Mouse (Mus musculus) stomach, postnatal 0 days (tissue): Measurements from ENCODE around the gene Ccdc92b. TPM values are rescaled to one million over a fixed set of nuclear protein-coding genes. Genes with fewer than 3 reads are reported as not detected.

Experiments used
- ATAC-seq: fragments of 200-750 bp; cut with Nextera tagmentation; 2 replicates; pipeline ENCODE4 v1.8.0; 2017; ENCODE audit not compliant: low FRiP score, low TSS enrichment
- DNase-seq: peaks from one replicate; pipeline ENCODE4 v3.0.0-alpha.2; 2016; ENCODE audit warnings: low spot score
- H3K27ac ChIP-seq: fragments of 300-500 bp; sonication (generic); replicated peaks from 2 replicates; pipeline ENCODE4 v1.5.1; 2014; ENCODE audit warnings: mild to moderate bottlenecking, control low read depth
- H3K27me3 ChIP-seq: fragments of 300-500 bp; sonication (generic); 2 replicates; pipeline ENCODE4 v1.6.1; 2014; ENCODE audit warnings: low read length; ENCODE audit not compliant: control insufficient read depth, insufficient read depth
- H3K36me3 ChIP-seq: fragments of 300-500 bp; sonication (generic); 2 replicates; pipeline ENCODE4 v1.6.1; 2014; ENCODE audit warnings: low read length, mixed read lengths; ENCODE audit not compliant: control insufficient read depth, insufficient read depth
- H3K4me1 ChIP-seq: fragments of 300-500 bp; sonication (generic); replicated peaks from 2 replicates; pipeline ENCODE4 v1.6.1; 2014; ENCODE audit warnings: antibody characterized with exemption; ENCODE audit not compliant: control insufficient read depth, insufficient read depth
- H3K4me2 ChIP-seq: fragments of 300-500 bp; sonication (generic); replicated peaks from 2 replicates; pipeline ENCODE4 v1.6.1; 2014; ENCODE audit warnings: low read depth, mild to moderate bottlenecking, control low read depth, moderate library complexity
- H3K4me3 ChIP-seq: fragments of 300-500 bp; sonication (generic); 2 replicates; pipeline ENCODE4 v1.5.1; 2014; ENCODE audit warnings: low read depth, low read length, control low read depth
- H3K9ac ChIP-seq: fragments of 300-500 bp; sonication (generic); 2 replicates; pipeline ENCODE4 v1.6.1; 2014; ENCODE audit warnings: mild to moderate bottlenecking, low read length, control low read depth, mixed read lengths
- H3K9me3 ChIP-seq: fragments of 300-500 bp; sonication (generic); 2 replicates; pipeline ENCODE4 v1.6.1; 2016; ENCODE audit warnings: low read length; ENCODE audit not compliant: control insufficient read depth
- CTCF ChIP-seq: IDR thresholded peaks from 2 replicates; pipeline ENCODE4 v1.5.1; 2016; ENCODE audit warnings: antibody characterized with exemption, low read depth, mild to moderate bottlenecking, moderate library complexity
- EP300 ChIP-seq: optimal IDR thresholded peaks from 2 replicates; pipeline ENCODE3; 2016; ENCODE audit warnings: antibody characterized with exemption
- WGBS: fragments of 180-500 bp; shearing (Covaris S2); extraction: QIAGEN DNeasy Blood & Tissue Kit; methylation state at CpG from one replicate; pipeline ENCODE4 v1.1.7; 2014; 5-methylcytosine and 5-hydroxymethylcytosine counted together
- polyA plus RNA-seq: library from polyadenylated mRNA; unstranded; fragments of >200 nt; fragmentation: Nextera tagmentation; extraction: Ambion mirVana; gene quantifications from 2 replicates; pipeline ENCODE4 v1.2.1, GENCODE M21; 2015

The Ccdc92b gene
- 0.55 and 0.62 TPM in 2 replicates for polyA plus RNA-seq

GRCm38 (mm10) chr11:74619201-74619955 lies at the start of gene Ccdc92b:
Ccdc92b (plus strand) TSS chr11:74619605.
- TF ChIP-seq CTCF, result peak; percentile 33
- no peak for TF ChIP-seq EP300
- no peaks in the 10 kb centered on the region; the same call in 1 of the 2 replicates for H3K27me3 ChIP-seq
- peak within 1 kb of the TSS; percentile 43 for H3K4me2 ChIP-seq
- peak within 1 kb of the TSS; percentile 4; the same call in 1 of the 2 replicates for H3K4me3 ChIP-seq
- H3K9me3 ChIP-seq, result no peaks in the 10 kb centered on the region
- under 1% methylated on average over 46 of the region's 63 CpGs for WGBS
- no peaks in the 10 kb centered on the region for H3K4me1 ChIP-seq
- H3K9ac ChIP-seq, result no peak within 1 kb of the TSS
- H3K27ac ChIP-seq, result no peak within 1 kb of the TSS
- H3K36me3 ChIP-seq, result no peaks in the 10 kb centered on the region
- DNase-seq, result peak; percentile 90
- ATAC-seq, result peak; percentile 84

- no peak overlapping the region for H3K4me2 ChIP-seq
- no peaks in the 10 kb centered on the region for H3K4me1 ChIP-seq
- no peak overlapping the region for H3K27ac ChIP-seq
- H3K9ac ChIP-seq, result no peak overlapping the region
- TF ChIP-seq CTCF (no peak), EP300 (no peak)
- no peaks in the 10 kb centered on the region for H3K9me3 ChIP-seq
- no peaks in the 10 kb centered on the region for H3K27me3 ChIP-seq
- DNase-seq, result no peak
- no peak for ATAC-seq
- WGBS, result 68% methylated on average over 6 of the region's 6 CpGs
- H3K36me3 ChIP-seq, result no peaks in the 10 kb centered on the region
- no peak overlapping the region for H3K4me3 ChIP-seq
Observed at GRCm38 (mm10) chr11:74569735-74570134, 49.7 kb upstream of the Ccdc92b start.

GRCm38 (mm10) chr11:74572459-74573061 lies 46.8 kb upstream of the Ccdc92b start:
- peak; percentile 35 for DNase-seq
- Histone ChIP-seq H3K4me1 (no peaks in the 10 kb centered on the region), H3K27me3 (no peaks in the 10 kb centered on the region), H3K4me2 (no peak overlapping the region), H3K9me3 (no peaks in the 10 kb centered on the region), H3K4me3 (no peak overlapping the region), H3K9ac (no peak overlapping the region), H3K27ac (no peak overlapping the region), H3K36me3 (no peaks in the 10 kb centered on the region)
- TF ChIP-seq CTCF (no peak), EP300 (no peak)
- WGBS, result 66% methylated on average over 6 of the region's 6 CpGs
- peak; percentile 39; the same call in 1 of the 2 replicates for ATAC-seq

GRCm38 (mm10) chr11:74574768-74575434 lies 44.5 kb upstream of the Ccdc92b start:
- Histone ChIP-seq H3K9me3 (no peaks in the 10 kb centered on the region), H3K27ac (no peak overlapping the region), H3K4me3 (no peak overlapping the region), H3K36me3 (no peaks in the 10 kb centered on the region), H3K4me1 (no peaks in the 10 kb centered on the region), H3K9ac (no peak overlapping the region), H3K27me3 (no peaks in the 10 kb centered on the region), H3K4me2 (no peak overlapping the region)
- no peak for ATAC-seq
- DNase-seq, result no peak
- WGBS, result 57% methylated on average over 4 of the region's 4 CpGs
- TF ChIP-seq CTCF, result no peak
- TF ChIP-seq EP300, result no peak

- H3K4me3 ChIP-seq, result no peak overlapping the region
- ATAC-seq (no peak), DNase-seq (no peak)
- H3K27ac ChIP-seq, result no peak overlapping the region
- H3K36me3 ChIP-seq, result no peaks in the 10 kb centered on the region
- no peaks in the 10 kb centered on the region for H3K4me1 ChIP-seq
- H3K9me3 ChIP-seq, result no peaks in the 10 kb centered on the region
- H3K4me2 ChIP-seq, result no peak overlapping the region
- TF ChIP-seq CTCF, result no peak
- H3K9ac ChIP-seq, result no peak overlapping the region
- 73% methylated on average over 3 of the region's 3 CpGs for WGBS
- no peaks in the 10 kb centered on the region for H3K27me3 ChIP-seq
Observed at GRCm38 (mm10) chr11:74575940-74576339, 43.5 kb upstream of the Ccdc92b start.

GRCm38 (mm10) chr11:74577068-74577467 lies 42.3 kb upstream of the Ccdc92b start:
- Histone ChIP-seq H3K9ac (no peak overlapping the region), H3K9me3 (no peaks in the 10 kb centered on the region), H3K27me3 (no peaks in the 10 kb centered on the region), H3K27ac (no peak overlapping the region), H3K4me3 (no peak overlapping the region), H3K36me3 (no peaks in the 10 kb centered on the region), H3K4me1 (no peaks in the 10 kb centered on the region), H3K4me2 (no peak overlapping the region)
- WGBS, result 49% methylated on average over 3 of the region's 3 CpGs
- no peak for TF ChIP-seq CTCF
- no peak for DNase-seq
- no peak for ATAC-seq
